Comparison of ENCODE assay signal across 34 mouse cellular contexts in genomic region chr2:142646863-142647262, GRCm38 (mm10).
"Had no signal": no experiment of that assay in that cellular context is flagged by ENCODE, and none has a peak within 500 bp of the region (broad histone marks: within the 10 kb centered on the region; RNA-seq: fewer than 3 reads in every experiment).

No protein-coding gene starts in this region.

- H3K27me3 ChIP-seq: hindbrain, embryonic 12.5 days; hindbrain, embryonic 13.5 days; hindbrain, embryonic 15.5 days; intestine, embryonic 15.5 days; kidney, embryonic 15.5 days had no signal

- H3K4me3 ChIP-seq: heart, embryonic 12.5 days; heart, embryonic 13.5 days; heart, embryonic 15.5 days; hindbrain, embryonic 10.5 days; hindbrain, embryonic 12.5 days; hindbrain, embryonic 13.5 days; hindbrain, embryonic 15.5 days; intestine, embryonic 15.5 days; kidney, embryonic 15.5 days; layer of hippocampus, adult 2 months had no signal

- H3K9me3 ChIP-seq: heart, embryonic 12.5 days; heart, embryonic 13.5 days; heart, embryonic 15.5 days; hindbrain, embryonic 10.5 days; hindbrain, embryonic 12.5 days; hindbrain, embryonic 13.5 days; hindbrain, embryonic 15.5 days; intestine, embryonic 15.5 days; kidney, embryonic 15.5 days had no signal

- H3K36me3 ChIP-seq: heart, embryonic 12.5 days; heart, embryonic 15.5 days; hindbrain, embryonic 10.5 days; hindbrain, embryonic 12.5 days; hindbrain, embryonic 13.5 days; hindbrain, embryonic 15.5 days; intestine, embryonic 15.5 days; kidney, embryonic 15.5 days had no signal

- H3K4me2 ChIP-seq: heart, embryonic 11.5 days; heart, embryonic 12.5 days; heart, embryonic 13.5 days; heart, embryonic 15.5 days; hindbrain, embryonic 12.5 days; hindbrain, embryonic 13.5 days; hindbrain, embryonic 14.5 days; hindbrain, embryonic 15.5 days; intestine, embryonic 15.5 days; kidney, embryonic 15.5 days had no signal

- DNase-seq: heart, postnatal 10 days; heart, postnatal 14 days; heart, postnatal 36 days; heart, postnatal 4 days; kidney, adult 11 months; kidney, adult 18-20 months; kidney, adult 2 months; kidney, adult 8-10 months; kidney, adult 9 months; kidney, postnatal 10 days; kidney, postnatal 14 days; kidney, postnatal 25 days; kidney, postnatal 36 days; kidney, postnatal 4 days; layer of hippocampus, adult 9-11 months; layer of hippocampus, postnatal 36 days had no signal

- H3K27ac ChIP-seq: heart, embryonic 13.5 days; heart, embryonic 15.5 days; hindbrain, embryonic 10.5 days; hindbrain, embryonic 12.5 days; hindbrain, embryonic 13.5 days; hindbrain, embryonic 14.5 days; hindbrain, embryonic 15.5 days; hindbrain, postnatal 0 days; intestine, embryonic 15.5 days; kidney, embryonic 15.5 days; kidney, postnatal 0 days; layer of hippocampus, adult 2 months had no signal

- ATAC-seq: hindbrain, embryonic 16.5 days; hindbrain, postnatal 0 days; inflammation-experienced regulatory T-cells, adult 6 months; intestine, embryonic 15.5 days; intestine, embryonic 16.5 days; intestine, postnatal 0 days had no signal

- H3K9ac ChIP-seq: heart, embryonic 12.5 days; heart, embryonic 13.5 days; heart, embryonic 15.5 days; hindbrain, embryonic 12.5 days; hindbrain, embryonic 13.5 days; hindbrain, embryonic 14.5 days; hindbrain, embryonic 15.5 days; intestine, embryonic 15.5 days; kidney, embryonic 15.5 days had no signal

- H3K4me1 ChIP-seq: hindbrain, embryonic 10.5 days; hindbrain, embryonic 12.5 days; hindbrain, embryonic 13.5 days; hindbrain, embryonic 15.5 days; intestine, embryonic 15.5 days; kidney, embryonic 15.5 days had no signal
